Mouse (Mus musculus) gonadal fat pad, adult 2 months (tissue): ENCODE results near the gene Ece1. TPM values are rescaled to one million over a fixed set of nuclear protein-coding genes. Genes with fewer than 3 reads are reported as not detected.

Source experiments
- DNase-seq: peaks from one replicate; pipeline ENCODE4 v3.0.0-alpha.2; 2012; ENCODE audit warnings: low read depth
- polyA plus RNA-seq: library from polyadenylated mRNA; depleted of rRNA; stranded (reverse); fragments of >200 nt; gene quantifications from 2 replicates; pipeline ENCODE4 v1.2.3, GENCODE M21; 2012

Ece1 gene
- polyA plus RNA-seq, 1 experiment, result 21.3 TPM

- no peak for DNase-seq
Measured at GRCm38 (mm10) chr4:137984212-137984611, 122.2 kb downstream of the Ece1 start.

DNA sequence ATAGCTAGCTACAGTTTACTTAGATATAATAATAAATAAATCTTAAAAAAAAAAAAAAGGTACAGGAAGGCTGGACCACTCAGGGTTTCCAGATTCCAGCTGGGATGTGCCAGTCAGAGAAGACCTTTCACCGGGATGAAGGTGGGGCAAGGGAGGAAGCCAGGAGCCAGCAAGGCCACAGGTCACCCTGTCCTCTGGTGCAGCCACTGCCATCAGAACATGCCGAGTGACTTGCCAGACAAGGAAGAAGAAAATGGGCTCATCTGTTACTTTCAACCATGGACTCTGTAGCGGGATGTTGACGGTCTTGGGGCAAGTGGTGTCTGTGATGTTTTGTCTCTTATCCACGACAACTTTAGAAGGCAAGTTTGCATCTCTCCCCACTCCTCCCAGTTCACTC is 122.7 kb downstream of the Ece1 start:
- DNase-seq, result no peak

- DNase-seq, result no peak
Measured at GRCm38 (mm10) chr4:137989426-137989825, 127.4 kb downstream of the Ece1 start.

DNA sequence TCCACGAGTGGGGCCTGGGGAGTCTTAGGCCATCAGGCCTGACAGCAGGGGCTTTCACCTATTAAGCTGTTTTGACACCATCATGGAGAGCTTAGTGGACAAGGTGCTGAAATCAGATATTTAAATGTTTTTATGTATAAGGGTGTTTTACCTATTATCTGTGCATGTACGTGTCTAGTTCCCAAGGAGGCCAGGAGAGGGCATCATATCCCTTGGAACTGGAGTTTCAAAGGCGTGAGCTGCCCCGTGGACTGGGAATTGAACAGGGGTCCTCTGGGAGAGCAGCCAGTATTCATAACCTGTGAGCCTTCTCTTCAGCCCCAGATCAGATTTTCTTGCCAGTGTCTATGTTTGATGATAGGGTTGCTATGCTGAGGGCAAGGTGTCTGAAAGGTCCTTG is 128.4 kb downstream of the Ece1 start:
- DNase-seq, result no peak

DNA sequence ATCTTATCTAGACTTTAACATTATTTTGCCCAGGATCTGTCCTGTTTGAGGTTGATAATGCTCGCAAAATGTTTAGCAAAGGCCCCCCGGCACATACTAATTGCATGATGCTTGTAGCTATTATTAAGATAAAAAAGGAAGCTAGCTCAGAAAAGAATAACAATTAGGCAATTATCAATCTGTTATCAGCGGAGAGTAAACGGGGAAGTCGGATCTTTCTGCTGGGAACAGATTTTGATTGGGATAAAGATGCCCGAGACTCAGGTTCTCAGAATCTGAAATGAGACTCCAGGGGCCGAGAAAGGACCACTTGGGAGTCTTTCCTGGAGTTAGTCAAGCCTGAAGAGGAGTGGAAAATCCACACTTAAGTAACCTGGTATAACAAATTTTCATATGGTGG is 129.2 kb downstream of the Ece1 start:
- no peak for DNase-seq

DNA sequence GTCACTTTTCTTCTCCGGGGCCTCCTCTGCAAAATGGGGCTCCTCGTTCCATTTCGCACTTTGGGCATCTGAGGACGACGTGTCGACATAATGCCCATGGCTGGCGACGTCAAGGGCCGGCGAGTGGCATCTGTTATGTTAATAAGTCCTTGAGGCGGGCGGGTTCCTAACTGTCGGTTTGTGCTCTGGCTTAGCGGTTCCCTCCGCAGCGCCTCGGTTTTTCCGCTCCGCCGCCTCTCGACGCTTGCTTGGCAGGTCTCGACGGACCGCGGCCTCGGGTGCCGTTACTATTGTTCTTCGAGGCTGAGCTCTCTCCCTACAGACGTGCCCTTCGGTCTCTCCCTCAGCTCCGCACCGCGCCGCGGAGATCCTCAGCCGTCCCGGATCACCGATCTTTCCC is 130.9 kb downstream of the Ece1 start, which contains the start of gene Eif4g3:
Eif4g3 (plus strand) TSS at position 133 of the 400 bp plus-strand sequence.
- DNase-seq, result no peak

GRCm38 (mm10) chr4:137993291-137993758 is 131.3 kb downstream of the Ece1 start:
- no peak for DNase-seq

DNA sequence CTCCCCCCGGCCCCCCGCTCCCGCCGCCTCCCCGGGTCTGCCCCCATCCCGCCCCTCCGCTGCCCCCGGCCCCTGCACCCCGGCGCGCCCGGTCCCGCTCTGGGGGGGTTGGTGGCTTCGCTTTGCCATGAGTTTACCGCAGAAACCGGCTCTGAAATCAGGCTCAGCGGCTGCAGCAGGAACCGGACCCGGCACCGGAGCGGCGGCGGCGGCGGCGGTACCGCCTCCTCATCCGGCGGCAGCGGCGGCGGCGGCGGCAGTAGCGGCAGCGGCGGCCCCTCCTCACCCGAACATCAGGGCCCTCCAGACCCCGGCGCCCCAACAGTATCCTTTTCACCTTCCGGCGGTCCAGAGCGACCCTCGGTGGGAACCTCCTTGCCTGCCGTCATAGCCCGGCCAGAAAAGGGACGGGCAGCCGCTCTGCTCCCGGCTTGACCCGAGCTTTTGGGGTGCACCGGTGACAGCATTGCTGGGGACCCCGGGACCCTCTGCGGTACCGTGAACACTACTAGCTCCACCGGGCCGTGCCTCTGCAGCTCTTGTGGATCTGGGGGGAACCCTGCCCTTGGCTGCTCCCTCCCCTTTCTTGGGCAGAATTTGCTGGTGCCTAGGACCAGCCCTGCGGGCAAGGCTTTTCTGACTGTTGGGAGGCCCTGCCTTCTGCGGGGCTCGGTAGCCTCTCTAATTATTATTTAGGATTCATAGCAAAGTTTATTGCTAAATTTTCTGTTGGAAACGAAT is 132.0 kb downstream of the Ece1 start:
- no peak for DNase-seq

GRCm38 (mm10) chr4:137994562-137995336 is 132.7 kb downstream of the Ece1 start:
- no peak for DNase-seq

DNA sequence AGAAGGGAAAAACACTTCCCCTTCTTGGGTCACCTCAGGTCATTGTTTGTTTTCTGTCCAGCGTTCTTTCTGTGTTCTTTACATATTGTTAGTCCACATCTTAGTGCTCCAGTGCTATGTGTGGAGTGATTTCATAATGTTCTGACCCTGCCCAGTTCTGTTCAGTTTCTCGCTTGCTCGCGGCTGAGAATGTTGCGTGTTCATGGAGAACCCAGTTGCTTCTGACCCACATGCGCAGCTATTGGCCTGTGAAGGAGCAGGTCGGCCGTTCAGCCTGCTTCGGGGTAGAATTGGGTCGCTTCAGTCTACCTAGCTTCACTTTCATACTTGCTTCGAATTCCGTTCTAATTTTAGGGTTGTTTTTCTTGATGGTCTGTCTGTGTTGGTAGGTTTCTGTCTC is 133.4 kb downstream of the Ece1 start:
- DNase-seq, result no peak

DNA sequence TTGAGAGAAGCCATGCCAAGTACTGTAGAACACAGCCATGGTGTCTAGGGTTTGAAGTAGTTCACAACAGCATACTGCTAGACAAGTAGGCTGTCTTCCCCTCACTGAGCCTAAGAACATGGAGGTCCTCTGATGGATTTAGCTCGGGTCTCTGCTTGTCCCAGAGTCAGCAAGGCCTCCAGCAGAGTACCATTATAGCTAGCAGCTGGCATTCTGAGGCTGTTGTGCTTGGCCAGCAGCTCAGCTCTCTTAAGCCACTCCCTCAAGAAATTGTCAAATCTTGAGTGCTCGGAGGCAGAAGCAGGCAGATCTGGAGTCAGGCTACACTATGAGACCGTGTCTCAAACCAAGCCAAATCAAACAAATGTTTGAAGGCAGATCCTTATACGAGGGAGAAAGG is 136.2 kb downstream of the Ece1 start:
- DNase-seq, result no peak

DNA sequence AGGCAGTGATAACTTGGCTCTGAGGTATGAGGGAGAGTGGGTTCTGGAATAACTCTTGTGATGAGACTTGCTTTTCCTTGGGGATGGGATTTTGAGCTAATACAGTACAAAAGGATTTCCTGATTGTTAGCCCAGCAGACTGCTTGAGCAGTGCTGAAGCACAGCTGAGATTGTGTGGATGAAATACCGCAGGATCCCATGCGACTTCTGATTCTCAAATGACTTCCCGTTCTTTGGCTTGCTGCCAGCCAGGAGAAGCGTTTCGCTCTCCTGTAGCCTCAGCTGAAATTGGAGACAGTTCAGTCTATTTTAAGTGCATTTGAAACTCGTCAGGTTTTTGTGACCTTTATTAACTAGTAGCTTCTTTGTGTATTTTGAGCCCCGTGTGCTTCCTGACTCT is 138.6 kb downstream of the Ece1 start:
- DNase-seq, result no peak

DNA sequence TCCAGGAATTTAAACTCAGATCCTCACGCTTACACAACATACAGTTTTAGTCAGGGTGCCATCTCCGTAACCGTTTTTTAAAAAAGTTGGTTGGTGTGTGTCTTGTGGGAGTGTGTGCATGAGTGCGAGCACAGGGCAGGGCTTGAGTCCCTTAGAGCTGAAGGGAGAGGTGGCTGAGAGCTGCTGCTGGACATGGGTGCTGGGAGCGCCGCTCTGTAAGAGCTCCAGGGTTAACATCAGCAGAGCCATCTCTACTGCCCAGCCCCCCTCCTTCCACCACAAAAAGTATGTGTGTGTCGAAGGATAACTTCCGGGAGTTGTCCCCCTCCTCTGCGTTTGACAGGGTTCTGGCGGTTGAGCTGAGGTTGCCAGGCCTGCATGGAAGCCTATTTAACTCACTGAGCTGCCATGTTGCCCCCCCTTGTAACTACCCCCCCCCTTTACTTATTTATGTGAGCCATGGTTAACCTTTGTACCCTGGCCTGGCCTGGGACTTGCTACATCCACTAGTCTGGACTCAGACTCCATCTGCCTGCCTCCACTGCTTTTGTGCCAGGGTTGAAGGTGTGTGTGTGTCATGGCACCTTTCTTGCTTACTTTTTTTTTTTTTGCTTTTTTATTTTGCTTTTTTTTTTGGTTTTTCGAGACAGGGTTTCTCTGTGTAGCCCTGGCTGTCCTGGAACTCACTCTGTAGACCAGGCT is 142.0 kb downstream of the Ece1 start:
- DNase-seq, result no peak

GRCm38 (mm10) chr4:138005781-138006180 is 143.7 kb downstream of the Ece1 start:
- no peak for DNase-seq

DNA sequence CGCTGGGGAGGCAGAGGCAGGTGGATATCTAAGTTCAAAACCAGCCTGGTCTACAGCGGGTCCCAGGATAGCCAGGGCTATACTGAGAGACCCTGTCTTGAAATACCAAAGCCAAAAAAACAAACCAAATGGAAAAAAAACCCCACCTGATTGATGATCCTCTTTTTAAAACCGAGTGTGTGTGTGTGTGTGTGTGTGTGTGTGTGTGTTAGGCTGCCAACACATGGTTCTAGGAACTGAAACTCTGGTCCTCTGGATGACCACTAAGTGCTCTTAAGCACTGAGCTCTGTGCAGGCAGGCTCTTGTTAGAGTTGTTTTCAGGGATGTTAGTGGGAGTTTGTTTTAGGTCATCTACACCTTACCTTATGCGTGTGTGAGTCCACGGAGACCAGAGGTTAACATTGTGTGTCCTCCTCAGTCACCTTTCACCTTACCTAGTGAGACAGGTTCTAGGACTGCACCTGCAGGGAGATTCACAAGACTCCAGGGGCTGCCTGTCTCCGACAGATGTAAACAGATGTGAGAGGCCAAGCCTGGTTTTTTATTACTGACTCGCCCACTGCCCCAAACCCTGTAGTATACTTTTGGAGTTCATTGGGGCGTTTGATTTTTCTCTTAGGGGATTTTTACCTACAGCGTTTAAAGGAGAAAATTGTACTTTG is 145.0 kb downstream of the Ece1 start:
- no peak for DNase-seq

GRCm38 (mm10) chr4:138008646-138009045 is 146.6 kb downstream of the Ece1 start:
- DNase-seq, result no peak

GRCm38 (mm10) chr4:138009786-138010502 is 147.9 kb downstream of the Ece1 start:
- no peak for DNase-seq

DNA sequence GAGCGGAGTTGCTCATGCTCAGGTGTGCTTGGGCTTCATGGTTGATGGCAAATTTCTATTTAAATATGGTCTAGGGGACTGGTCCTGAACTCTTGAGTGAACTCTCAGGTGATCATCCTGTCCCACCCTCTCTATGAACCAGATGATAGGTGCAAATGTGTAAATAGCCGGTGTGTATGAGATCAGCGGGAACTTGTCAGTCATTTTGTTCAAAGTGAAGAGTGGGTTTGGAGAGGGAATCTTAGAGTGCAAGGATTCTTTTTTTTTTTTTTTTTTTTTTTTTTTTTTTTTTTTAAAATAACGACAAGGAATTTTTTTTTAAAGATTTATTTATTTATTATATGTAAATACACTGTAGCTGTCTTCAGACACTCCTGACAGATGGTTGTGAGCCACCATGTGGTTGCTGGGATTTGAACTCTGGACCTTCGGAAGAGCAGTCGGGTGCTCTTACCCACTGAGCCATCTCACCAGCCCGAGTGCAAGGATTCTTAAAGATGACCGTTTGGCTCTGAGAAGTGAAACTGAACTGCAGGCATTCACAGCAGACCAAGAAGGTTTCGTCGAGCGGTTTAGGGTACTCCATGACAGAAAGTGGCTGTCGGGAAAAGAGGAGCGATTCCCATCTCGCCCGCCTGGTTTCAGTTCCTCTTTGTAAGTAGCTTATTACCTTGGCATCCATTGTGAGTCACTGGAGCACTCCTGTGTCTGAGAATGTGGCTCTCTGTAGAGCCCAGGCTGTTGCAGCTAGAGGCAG is 151.9 kb downstream of the Ece1 start:
- no peak for DNase-seq
